Mouse (Mus musculus): ENCODE data around the gene Hspa1l.
"Not testable (repeated sequence)": the region's sequence is repeated elsewhere in the genome, so short reads cannot be mapped to it uniquely, and the experiment has no call there.

The Hspa1l gene

DNA sequence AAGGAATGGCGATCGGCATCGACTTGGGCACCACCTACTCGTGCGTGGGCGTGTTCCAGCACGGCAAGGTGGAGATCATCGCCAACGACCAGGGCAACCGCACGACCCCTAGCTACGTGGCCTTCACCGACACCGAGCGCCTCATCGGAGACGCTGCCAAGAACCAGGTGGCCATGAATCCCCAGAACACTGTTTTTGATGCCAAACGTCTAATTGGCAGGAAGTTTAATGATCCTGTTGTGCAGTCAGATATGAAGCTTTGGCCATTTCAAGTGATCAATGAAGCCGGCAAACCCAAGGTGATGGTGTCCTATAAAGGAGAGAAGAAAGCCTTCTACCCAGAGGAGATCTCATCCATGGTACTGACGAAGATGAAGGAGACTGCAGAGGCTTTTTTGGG lies 4.5 kb downstream of the Hspa1l start:
- DNase-seq (ENCODE audit: low read depth), result no peak

DNA sequence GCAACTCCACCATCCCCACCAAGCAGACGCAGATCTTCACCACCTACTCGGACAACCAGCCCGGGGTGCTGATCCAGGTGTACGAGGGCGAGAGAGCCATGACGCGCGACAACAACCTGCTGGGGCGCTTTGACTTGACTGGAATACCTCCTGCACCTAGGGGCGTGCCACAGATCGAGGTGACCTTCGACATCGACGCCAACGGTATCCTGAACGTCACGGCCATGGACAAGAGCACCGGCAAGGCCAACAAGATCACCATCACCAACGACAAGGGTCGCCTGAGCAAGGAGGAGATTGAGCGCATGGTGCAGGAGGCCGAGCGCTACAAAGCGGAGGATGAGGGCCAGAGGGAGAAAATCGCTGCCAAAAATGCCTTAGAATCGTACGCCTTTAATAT lies 5.7 kb downstream of the Hspa1l start:
- no peak for DNase-seq (ENCODE audit: low read depth)

DNA sequence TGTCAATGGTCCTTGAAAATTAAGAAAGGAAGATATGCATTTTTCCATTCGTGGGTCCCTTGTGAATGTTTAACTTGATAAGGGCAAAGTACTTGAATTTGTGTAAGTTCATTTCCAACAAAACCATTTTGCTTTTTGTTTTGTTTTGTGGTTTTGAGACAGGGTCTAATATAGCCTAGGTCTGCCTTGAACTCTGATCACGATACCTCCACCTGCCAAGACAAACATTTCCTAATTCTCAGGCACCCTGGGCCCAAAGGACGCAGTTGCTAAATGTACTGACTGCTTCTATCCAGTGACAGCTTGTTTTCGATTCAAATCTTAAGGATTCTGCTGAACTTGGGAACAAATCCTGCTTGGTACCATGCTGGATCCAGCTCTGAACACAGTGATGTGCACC lies 7.1 kb downstream of the Hspa1l start:
- DNase-seq (ENCODE audit: low read depth), result no peak

DNA sequence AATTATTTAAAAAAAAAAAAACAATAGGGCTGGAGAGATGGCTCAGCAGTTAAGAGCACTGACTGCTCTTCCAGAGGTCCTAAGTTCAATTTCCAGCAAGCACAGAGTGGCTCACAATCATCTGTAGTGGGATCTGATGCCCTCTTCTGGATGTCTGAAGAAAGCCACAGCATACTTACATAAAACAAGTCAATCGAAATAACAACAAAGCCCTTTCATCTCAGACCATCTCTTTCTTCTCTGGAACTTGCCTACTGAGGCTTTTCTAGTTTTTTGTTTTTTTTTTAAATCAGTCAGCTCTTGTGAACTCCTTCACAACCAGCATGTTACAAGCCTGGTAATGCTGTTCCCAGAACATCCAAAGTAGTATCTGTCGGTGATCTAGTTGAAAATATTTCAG lies 8.2 kb downstream of the Hspa1l start:
- peak; percentile 76 for DNase-seq (ENCODE audit: low read depth)

DNA sequence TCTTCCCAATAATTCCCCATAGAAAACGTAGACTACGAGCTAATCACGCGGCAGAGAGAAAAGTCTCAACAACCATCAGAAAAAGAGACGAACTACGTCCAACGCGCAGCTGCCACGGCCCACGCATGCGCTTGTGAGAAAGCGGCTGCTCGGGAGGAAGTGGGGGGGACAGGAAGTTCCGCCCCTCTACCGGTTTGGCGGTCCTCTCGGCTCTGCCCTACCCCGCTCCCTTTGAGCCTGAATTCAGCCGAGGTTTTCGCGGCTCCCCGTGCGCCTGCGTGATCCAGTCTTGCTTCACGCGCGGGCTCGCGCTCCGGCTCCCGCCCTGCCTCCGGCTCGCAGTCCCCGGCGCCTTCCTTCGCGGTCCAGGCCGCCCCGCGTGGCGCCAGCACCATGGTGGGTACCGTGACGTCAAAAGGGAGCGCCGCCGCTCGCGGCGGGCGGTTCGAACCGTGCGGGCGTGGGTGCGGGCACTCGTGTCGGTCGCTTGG lies 9.2 kb downstream of the Hspa1l start, which contains the start of gene Lsm2:
Lsm2 (plus strand) TSS at position 173 of the 491 bp plus-strand sequence.
- DNase-seq (ENCODE audit: low read depth), result peak; percentile 97

DNA sequence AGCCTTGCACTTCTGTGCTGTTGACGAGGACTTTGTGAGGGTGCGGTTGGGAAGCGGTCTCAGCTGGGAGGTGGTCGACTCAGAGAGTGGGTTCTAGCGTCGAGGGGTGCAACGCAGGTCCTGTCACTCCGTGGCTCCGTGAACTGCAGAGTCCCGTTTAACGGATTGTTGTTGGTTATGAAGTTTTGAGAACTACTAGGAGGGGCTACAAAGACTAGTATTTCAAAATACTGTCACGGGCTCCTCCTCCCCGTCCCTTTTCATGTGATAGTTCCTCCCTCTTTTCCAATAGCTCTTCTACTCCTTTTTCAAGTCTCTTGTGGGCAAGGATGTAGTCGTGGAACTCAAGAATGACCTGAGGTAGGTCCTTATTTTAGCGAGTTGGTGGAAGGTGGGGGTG lies 9.8 kb downstream of the Hspa1l start:
- no peak for DNase-seq (ENCODE audit: low read depth)

DNA sequence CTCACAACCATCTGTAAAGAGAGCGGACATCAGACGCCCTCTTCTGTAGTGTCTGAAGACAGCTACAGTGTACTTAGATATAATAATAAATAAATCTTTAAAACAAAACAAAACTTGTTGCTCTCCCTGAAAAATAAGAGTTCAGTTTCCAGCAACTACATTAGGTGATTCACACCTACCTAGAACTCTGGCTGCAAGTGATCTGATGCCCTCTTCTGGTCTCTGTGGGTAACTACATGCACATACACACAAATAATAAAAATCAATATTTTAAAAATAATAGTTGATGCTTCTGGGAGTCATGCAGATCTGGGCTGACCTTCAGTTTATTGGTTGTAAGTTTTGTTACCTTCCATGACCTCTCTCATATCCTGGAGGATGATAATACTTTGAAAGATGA lies 11.7 kb downstream of the Hspa1l start:
- peak; percentile 76 for DNase-seq (ENCODE audit: low read depth)

DNA sequence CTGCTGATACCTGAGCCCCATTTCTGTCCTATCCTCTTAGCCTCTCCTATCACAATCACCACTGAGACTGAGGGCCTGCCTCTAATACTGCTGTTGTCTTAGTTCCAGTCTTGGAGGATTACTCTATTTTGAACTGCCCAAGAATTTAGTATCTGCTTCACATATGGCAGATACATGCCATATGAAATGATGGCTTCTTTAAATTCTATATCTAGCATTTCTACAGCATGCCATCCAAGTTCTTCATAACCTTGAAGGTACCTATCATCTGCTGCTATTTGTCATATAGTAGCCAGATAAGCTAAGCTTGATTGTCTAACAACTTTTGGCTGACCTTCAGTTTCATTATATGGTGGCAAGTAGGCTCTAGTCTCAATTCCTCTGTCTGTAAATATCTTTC lies 22.2 kb downstream of the Hspa1l start:
- no peak for DNase-seq (ENCODE audit: low read depth)

DNA sequence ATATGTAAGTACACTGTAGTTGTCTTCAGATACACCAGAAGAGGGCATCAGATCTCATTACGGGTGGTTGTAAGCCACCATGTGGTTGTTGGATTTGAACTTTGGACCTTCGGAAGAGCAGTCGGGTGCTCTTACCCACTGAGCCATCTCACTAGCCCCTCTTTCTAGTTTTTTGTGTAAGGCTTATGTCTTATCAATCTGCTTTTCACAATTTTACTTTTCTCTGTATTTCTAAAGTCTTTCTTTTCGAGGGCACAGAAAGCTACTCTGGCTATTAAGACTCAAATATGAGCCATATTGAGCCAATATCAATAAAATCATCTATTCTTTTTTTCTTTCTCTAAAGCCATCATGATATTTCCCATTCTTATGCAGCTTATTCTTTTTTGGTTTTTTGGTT lies 22.7 kb downstream of the Hspa1l start:
- not testable (repeated sequence) for DNase-seq (ENCODE audit: low read depth)

DNA sequence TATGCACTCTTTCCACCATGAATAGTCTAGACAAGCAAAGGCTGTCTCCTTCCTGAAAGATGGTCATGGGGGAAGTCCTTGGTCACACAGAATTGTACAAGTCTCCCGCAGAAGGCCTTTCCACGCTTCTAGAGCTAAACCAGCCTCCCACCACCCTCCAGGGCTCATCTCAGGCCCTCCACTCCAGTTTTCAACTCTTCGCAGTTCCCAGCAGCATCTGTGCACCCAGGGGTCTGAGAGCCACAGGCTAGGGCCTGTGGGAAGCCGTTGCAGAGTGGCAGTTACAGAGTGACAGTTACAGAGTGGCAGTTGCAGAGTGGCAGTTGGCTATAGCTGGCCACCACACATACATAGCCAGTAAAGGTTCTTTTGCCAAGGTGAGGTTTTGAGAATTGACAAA lies 23.4 kb downstream of the Hspa1l start:
- not testable (repeated sequence) for DNase-seq (ENCODE audit: low read depth)

DNA sequence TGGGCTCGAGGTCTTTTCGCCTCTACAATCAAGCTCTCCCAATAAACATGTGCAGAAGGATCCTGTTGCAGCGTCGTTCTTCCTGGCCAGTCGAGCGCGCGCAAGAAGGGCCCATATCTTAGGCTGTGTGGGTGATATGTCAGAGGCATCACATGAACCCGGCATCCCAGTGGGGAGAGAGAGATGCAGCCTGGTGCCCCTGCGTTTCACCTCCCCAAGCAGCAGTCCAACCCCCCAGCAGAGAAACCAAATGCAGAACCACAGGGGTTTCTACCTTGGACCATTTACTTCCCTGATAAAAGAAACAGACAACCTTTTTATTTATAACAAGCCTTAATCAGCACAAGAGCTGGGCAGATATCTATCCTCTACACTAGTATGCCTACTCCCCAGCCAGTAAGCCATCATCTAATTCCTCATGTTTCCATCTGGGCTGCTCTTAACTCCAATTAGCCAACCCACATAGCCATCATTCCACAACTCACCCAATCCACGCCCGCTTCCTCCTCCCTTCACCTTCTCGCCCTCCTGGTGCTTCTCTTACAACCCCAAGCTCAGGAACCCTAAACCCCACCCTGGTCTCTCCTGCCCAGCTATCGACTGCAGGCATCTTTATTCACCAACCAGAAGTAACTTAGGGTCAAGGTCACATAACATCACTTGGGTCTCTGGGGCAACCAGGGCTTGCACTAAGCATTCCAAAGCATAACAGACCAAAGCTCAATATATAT lies 24.1 kb downstream of the Hspa1l start:
- no peak for DNase-seq (ENCODE audit: low read depth)

DNA sequence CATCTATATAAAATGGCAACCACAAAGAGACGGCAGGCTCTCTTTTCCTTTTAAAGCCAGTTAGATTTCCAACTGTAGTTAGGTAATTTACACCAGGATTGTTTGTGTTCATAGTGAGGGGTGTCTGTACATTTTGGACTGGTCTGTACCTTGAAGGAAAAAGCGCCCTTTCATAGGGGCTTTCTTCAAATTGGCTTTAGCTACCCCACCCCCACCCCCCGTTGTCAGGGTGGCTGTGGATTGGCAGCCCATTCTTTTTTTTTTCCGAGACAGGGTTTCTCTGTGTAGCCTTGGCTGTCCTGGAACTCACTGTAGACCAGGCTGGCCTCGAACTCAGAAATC lies 24.6 kb downstream of the Hspa1l start:
- no peak for DNase-seq (ENCODE audit: low read depth)

DNA sequence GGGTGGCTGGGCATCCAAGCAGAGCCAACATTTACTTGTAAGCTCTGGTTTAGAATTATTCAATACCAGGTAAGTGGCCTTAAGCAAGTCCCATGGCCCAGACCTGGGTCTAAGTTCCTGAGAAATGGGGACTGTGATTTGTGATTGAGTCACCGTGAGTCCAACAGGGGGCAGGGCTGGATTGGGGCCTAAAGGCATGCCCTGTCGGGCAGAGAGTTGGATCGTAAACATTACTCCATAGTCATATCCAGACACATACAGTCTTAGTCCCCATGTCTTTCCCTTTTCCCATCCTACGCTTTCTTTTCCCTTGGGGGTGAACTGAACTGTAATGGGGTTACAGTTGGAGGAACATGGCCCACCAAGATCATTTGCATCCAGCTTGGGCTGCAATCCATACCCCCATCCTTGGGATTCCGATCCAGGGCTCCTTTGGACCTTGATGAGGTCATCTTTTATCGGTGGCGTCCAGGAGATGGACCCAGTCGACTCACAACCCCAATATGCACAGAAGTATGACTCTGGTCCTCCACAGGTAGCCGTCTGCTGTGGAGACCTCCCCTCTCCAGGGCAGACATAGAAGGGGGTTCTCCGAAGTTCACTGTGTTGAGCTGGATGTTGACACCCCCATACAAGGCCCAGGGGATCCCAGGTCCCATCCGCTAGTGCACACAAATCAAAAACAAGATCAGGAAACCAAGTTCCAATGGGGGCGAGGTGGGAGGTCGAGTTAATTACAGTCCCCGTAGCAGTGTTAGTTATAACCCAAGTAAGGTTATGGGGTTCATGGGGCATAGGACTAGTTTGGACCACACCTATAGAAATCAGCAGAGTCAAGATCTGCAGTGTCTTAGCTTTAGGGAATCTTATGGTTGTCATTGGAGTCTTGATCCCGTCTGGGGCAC lies 26.3 kb downstream of the Hspa1l start:
- peak; percentile 49 for DNase-seq (ENCODE audit: low read depth)

DNA sequence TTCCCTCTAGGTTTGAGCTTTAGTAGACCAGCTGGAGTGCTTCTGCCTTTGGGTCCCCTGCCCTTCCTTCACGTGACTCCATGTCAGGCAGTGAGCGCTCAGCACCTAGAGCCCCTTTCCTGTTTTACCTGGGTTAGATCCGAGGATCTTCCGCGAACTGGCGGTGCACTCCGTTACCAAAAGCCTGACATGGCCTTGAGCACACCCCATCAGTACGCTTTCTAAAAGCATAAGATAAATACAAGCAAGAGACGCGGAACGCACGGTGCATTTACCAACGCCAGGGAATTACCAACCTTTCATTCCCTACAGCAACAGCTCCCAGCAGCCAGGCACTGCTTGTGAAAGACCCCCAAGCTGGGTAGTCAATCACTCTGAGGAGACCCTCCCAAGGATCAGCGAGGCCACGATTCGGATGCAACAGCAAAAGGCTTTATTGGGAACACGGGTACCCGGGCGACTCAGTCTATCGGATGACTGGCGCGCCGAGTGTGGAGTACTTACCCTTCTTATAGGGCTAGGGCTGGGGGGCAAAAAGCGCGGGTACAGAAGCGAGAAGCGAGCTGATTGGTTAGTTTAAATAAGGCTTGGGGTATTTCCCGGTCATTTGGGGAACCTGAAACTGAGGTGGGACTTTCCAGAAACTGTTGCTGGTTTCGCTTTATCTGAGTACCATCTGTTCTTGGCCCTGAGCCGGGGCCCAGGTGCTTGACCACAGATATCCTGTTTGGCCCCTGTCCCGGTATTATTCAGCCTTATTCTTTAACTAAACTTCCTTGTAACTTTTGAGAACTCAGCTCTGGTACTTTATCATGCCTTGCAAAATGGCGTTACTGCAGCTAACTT lies 27.6 kb downstream of the Hspa1l start:
- peak; percentile 79 for DNase-seq (ENCODE audit: low read depth)

DNA sequence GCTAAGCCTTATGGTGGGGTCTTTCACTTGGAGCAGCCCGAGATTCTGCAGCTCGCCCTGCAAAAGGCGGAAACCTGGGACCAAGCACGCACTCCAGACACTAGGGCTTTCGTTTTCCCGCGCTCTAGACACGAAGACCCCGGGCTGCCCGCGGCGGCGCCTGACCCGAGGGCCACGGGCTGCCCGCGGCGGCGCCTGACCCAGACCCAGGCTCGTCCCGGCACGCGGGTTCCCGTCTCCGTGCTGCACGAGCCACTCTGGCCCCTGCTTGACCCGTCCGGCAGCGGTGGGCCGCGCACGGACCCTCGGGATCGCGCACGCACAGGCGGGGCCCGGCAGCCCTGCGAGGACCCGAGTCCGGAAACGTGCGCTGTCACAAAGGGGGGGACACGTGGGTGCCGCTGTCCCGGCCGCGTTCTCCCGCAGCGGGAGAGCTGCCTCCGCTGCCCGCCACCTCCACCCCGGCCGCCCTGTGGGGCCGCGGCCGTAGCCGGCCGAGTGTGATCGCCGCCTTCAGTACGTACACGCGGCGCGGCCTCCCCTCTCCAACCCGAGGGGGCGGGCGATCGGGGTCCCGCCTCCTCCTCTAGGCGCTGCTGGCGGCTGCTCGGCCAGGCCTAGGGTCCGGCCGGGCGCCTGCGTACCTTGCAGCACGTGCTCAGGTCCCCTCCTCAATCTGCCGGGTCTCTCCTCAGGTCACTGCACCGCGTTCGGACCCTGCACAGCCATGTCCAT lies 28.4 kb downstream of the Hspa1l start, which contains the start of gene Vars:
Vars (plus strand) TSS at position 271 of the 735 bp plus-strand sequence.
- DNase-seq (ENCODE audit: low read depth), result peak; percentile 93

DNA sequence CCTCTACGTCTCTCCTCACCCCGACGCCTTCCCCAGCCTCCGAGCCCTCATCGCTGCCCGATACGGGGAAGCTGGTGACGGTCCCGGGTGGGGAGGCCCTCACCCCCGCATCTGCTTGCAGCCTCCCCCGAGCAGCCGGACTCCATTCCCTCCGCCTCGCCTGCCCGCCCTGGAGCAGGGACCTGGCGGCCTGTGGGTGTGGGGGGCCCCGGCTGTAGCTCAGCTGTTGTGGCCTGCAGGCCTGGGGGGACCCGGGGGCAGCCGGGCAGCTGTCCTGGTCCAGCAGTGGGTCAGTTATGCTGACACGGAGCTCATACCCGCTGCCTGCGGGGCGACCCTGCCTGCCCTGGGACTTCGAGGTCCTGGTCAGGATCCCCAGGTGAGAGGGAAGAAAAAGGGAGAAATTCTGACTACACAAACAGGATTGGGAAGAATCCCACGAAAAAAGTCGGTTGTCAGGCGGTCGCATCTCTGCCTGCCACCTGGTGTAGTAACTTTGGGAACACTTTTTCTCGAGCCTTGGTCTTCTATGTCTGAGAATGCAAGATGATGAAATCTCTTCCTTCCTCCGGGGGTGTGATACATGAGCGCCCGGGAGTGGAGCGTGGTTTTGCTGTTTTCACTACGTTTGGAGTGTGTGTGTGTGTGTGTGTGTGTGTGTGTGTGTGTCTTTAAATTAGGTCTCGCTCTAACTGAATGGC lies 29.1 kb downstream of the Hspa1l start:
- peak; percentile 76 for DNase-seq (ENCODE audit: low read depth)

DNA sequence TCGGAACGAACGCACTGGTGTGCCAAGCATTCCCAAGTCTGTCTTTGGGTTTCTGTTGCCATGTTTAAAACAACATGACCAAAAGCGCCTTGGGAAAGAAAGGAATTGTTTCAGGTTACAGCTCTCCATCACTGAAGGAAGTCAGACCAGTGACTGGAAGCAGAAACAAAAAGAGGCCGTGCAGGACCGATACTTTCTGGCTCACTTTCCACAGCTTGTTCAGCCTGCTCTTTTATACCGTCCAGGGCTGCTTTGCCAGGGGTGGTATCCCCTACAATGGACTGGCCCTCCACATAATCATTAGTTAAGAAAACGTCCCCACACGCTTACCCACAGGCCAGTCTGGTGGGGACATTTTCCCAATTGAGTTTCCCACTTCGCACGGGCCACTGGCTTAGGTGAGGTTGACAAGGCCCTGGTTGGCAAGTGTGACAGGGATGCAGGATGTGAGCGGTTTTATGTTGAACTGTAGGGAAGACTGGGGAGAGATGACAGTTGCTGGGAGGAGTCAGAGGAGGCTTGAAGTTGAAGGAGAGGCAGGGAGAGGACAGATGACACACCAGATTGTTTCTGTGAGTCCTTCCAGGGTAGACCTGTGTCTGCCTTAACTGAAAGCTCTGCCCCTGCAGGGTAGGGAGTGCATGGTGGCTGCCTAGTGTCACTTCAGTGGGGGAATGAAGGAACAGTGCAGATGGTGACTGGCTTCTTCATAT lies 29.8 kb downstream of the Hspa1l start:
- DNase-seq (ENCODE audit: low read depth), result peak; percentile 72

DNA sequence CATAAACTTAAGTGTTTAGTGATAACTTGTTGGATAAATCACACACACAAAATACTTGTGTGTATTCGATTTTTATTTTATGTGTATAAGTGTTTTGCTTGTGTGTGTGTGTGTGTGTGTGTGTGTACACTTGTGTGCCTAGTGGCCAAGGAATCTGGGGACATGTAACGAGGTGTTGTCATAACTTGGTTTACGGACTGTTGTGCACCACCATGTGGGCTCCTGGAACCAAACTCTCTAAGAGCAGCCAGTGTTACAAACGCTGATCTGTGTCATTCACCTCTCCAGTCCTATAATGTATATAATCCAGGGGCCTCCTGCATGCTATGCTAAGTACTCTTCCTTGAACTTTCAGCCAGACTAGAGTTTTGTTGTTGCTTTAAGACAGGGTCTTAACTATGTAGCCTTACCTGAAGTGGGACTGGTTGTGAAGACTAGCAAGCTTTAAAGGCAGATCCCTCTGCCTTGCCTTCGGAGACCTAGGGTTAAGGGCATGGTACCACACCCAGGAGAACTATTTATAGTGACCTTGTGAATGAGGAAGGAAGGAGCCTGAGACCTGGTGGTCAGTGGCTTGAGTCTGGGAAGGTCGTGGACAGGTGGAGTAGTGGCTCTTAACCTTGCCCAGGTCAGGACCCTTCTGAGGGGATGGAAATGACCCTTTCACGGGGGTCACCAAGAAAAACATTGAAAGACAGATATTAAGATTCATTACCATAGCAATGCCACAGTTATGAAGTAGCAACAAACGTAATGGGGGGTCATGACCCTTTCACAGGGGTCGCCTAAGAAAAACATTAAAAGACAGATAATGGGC lies 30.7 kb downstream of the Hspa1l start:
- peak; percentile 41 for DNase-seq (ENCODE audit: low read depth)

DNA sequence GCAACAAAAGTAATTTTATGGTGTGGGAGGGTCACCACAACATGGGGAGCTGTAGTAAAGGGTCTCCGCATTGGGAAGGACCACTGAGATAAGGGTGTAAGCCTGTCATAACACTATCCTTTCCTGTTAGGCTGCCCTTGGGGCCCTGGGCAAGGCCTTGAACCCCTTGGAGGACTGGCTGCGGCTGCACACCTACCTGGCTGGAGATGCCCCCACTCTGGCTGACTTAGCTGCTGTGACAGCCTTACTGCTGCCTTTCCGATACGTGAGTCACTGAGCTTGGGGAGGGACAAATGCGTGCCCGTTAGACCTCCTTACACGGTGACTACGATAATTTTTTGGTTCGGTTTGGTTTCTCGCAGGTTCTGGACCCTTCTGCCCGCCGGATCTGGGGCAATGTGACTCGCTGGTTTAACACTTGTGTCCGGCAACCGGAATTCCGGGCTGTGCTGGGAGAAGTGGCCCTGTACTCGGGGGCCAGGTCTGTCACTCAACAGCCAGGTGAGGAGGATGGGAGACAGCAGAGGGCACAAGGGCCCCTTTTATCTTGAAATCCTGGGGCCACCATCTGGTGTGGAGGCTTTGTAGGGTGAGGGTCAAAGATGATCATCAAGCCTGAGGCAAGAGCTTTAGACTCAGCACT lies 31.7 kb downstream of the Hspa1l start:
- no peak for DNase-seq (ENCODE audit: low read depth)
